Mouse (Mus musculus): ENCODE results near the gene Atp2b1. TPM values are rescaled to one million over a fixed set of nuclear protein-coding genes. Genes with fewer than 3 reads are reported as not detected.

Gene Atp2b1
- total and polyA plus RNA-seq, 3 experiments: 23.5 to 26.6 TPM; not detected in 1

DNA sequence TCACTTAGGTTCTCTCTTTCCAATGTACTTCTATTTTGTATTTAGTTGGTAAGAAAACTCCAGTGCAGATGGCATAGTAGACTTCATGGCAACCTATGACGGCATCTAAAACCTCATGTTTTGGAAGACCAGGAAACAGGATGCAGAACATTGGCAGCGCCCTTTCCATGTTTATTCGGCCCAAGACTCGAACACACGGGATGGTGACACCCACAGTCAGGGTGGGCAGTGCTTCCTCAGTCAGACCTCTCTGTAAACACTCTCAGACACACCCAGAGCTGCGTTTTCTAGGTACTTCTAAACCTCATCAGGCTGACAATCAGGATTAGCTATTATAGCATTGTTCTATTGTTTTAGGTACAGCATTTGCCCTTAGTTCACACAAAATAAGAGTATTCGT lies 146.4 kb downstream of the Atp2b1 start:
- H3K4me1 ChIP-seq (ENCODE audit: control insufficient read depth in 1 of 2, insufficient read depth in 2 of 2, low read length in 2 of 2): no peaks in the 10 kb centered on the region
- TF ChIP-seq NELFE (IDR thresholded peaks at IDR 0.05; ENCODE audit: low read depth, low read length) (no peak), BHLHE40 (IDR thresholded peaks at IDR 0.05; ENCODE audit: borderline replicate concordance, low read depth, low read length) (no peak), POLR2AphosphoS5 (IDR thresholded peaks at IDR 0.05; ENCODE audit: borderline replicate concordance, low read depth, low read length) (no peak), MYB (IDR thresholded peaks at IDR 0.05; ENCODE audit: low read depth, low read length) (no peak), ZNF384 (IDR thresholded peaks at IDR 0.05; ENCODE audit: low read depth, low read length) (no peak), TCF12 (IDR thresholded peaks at IDR 0.05; ENCODE audit: low read depth, low read length) (no peak)
- no peaks in the 10 kb centered on the region for H3K9me3 ChIP-seq (replicated peaks; ENCODE audit: insufficient read depth, low read length)
- no peaks in the 10 kb centered on the region for H3K36me3 ChIP-seq (ENCODE audit: control insufficient read depth in 1 of 2, insufficient read depth in 2 of 2, low read length in 2 of 2)
- DNase-seq (ENCODE audit: low read depth, low spot score): no peak
- no peaks in the 10 kb centered on the region for H3K79me2 ChIP-seq (ENCODE audit: control insufficient read depth, insufficient read depth, low read length, poor library complexity)
- H3K27ac ChIP-seq (ENCODE audit: control insufficient read depth, low read depth, low read length): no peak overlapping the region
- no peak overlapping the region for H3K4me3 ChIP-seq (ENCODE audit: control insufficient read depth in 1 of 2, insufficient read depth in 1 of 2, low read depth in 2 of 2, low read length in 2 of 2)
- no peak overlapping the region for H3K9ac ChIP-seq (ENCODE audit: control insufficient read depth, low read depth, low read length, poor library complexity, severe bottlenecking)
- no peaks in the 10 kb centered on the region for H3K27me3 ChIP-seq (ENCODE audit: control insufficient read depth in 1 of 2, insufficient read depth in 2 of 2, low read length in 2 of 2)

DNA sequence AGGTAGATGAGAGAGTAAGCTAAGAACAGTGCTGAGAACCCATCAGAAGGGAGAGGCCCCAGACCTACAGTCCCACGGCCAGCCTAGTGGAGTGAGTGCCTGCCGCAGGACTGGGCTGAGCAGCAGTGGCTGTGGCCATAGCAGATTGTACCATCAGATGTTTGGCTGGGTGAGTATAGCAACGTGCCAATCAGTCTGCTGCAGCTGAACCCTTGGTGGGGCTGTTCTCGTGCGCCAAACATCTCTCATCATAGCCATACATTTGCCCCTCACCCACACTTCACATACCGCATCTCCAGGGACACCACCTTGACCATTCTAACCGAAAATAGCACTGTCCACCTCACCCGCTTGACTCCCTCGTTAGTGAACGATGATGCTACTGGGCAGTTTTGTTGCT lies 147.2 kb downstream of the Atp2b1 start:
- Histone ChIP-seq H3K27ac (ENCODE audit: control insufficient read depth, low read depth, low read length) (no peak overlapping the region), H3K36me3 (ENCODE audit: control insufficient read depth in 1 of 2, insufficient read depth in 2 of 2, low read length in 2 of 2) (no peaks in the 10 kb centered on the region), H3K79me2 (ENCODE audit: control insufficient read depth, insufficient read depth, low read length, poor library complexity) (no peaks in the 10 kb centered on the region), H3K9ac (ENCODE audit: control insufficient read depth, low read depth, low read length, poor library complexity, severe bottlenecking) (no peak overlapping the region), H3K27me3 (ENCODE audit: control insufficient read depth in 1 of 2, insufficient read depth in 2 of 2, low read length in 2 of 2) (no peaks in the 10 kb centered on the region), H3K4me3 (ENCODE audit: control insufficient read depth in 1 of 2, insufficient read depth in 1 of 2, low read depth in 2 of 2, low read length in 2 of 2) (no peak overlapping the region), H3K4me1 (ENCODE audit: control insufficient read depth in 1 of 2, insufficient read depth in 2 of 2, low read length in 2 of 2) (no peaks in the 10 kb centered on the region), H3K9me3 (replicated peaks; ENCODE audit: insufficient read depth, low read length) (no peaks in the 10 kb centered on the region)
- TF ChIP-seq MEF2A (IDR thresholded peaks at IDR 0.05; ENCODE audit: extremely low read depth, insufficient replicate concordance, low read depth, low read length, poor library complexity, severe bottlenecking): no peak
- no peak for DNase-seq (ENCODE audit: low read depth, low spot score)

DNA sequence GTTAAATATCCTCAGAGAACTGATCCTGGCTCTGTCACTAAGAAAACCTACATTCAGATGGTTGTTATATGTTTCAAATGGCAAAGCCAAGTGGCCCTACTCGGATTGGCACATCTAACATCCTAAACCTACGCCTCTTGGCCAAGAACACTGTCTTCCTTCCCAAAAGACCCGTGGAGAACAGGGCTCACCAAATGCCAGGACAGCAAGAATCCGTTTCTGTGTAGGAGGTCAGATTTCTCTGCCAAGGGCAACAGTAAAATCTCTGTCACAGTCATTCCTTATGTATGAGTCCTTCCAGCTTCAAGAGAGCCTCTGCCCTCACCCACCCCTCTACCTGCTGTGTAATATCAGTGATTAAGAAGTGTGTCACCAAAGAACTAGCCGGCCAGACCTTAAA lies 148.3 kb downstream of the Atp2b1 start:
- DNase-seq (ENCODE audit: low read depth, low spot score): no peak
- H3K79me2 ChIP-seq (ENCODE audit: control insufficient read depth, insufficient read depth, low read length, poor library complexity): no peaks in the 10 kb centered on the region
- H3K36me3 ChIP-seq (ENCODE audit: control insufficient read depth in 1 of 2, insufficient read depth in 2 of 2, low read length in 2 of 2): no peaks in the 10 kb centered on the region
- H3K9me3 ChIP-seq (replicated peaks; ENCODE audit: insufficient read depth, low read length): no peaks in the 10 kb centered on the region
- TF ChIP-seq ZC3H11A (IDR thresholded peaks at IDR 0.05; ENCODE audit: low read depth, low read length): no peak
- no peak for TF ChIP-seq GABPA (IDR thresholded peaks at IDR 0.05; ENCODE audit: low read depth, low read length)
- TF ChIP-seq TAL1 (IDR thresholded peaks at IDR 0.05; ENCODE audit: low read length): no peak
- no peak for TF ChIP-seq CHD2 (IDR thresholded peaks at IDR 0.05; ENCODE audit: low read length)
- TF ChIP-seq ZKSCAN1 (IDR thresholded peaks at IDR 0.05; ENCODE audit: low read depth, low read length): no peak
- no peak for TF ChIP-seq JUND (IDR thresholded peaks at IDR 0.05; ENCODE audit: low read depth, low read length)
- TF ChIP-seq TBP (IDR thresholded peaks at IDR 0.05; ENCODE audit: low read depth, low read length): no peak
- TF ChIP-seq HCFC1 (IDR thresholded peaks at IDR 0.05; ENCODE audit: low read depth, low read length): no peak
- TF ChIP-seq POLR2AphosphoS2 (IDR thresholded peaks at IDR 0.05; ENCODE audit: low read length): no peak
- no peak for TF ChIP-seq ETS1 (IDR thresholded peaks at IDR 0.05; ENCODE audit: low read depth, low read length)
- TF ChIP-seq NELFE (IDR thresholded peaks at IDR 0.05; ENCODE audit: low read depth, low read length): no peak
- no peak for TF ChIP-seq POLR2A (IDR thresholded peaks at IDR 0.05; ENCODE audit: control insufficient read depth in 1 of 2, insufficient read depth in 1 of 2, low read depth in 1 of 2, low read length in 2 of 2, poor library complexity in 1 of 2)
- no peak for TF ChIP-seq NRF1 (IDR thresholded peaks at IDR 0.05; ENCODE audit: insufficient read depth, low read depth, low read length, poor library complexity, severe bottlenecking)
- TF ChIP-seq MYC (IDR thresholded peaks at IDR 0.05; ENCODE audit: low read depth, low read length): no peak
- no peak for TF ChIP-seq EP300 (IDR thresholded peaks at IDR 0.05; ENCODE audit: low read depth in 1 of 2, low read length in 2 of 2)
- no peak for TF ChIP-seq SMC3 (IDR thresholded peaks at IDR 0.05; ENCODE audit: low read depth, low read length)
- TF ChIP-seq KAT2A (conservative IDR thresholded peaks at IDR 0.05; ENCODE audit: low read depth, low read length): no peak
- no peak for TF ChIP-seq MEF2A (IDR thresholded peaks at IDR 0.05; ENCODE audit: extremely low read depth, insufficient replicate concordance, low read depth, low read length, poor library complexity, severe bottlenecking)
- no peak overlapping the region for H3K9ac ChIP-seq (ENCODE audit: control insufficient read depth, low read depth, low read length, poor library complexity, severe bottlenecking)
- H3K27me3 ChIP-seq (ENCODE audit: control insufficient read depth in 1 of 2, insufficient read depth in 2 of 2, low read length in 2 of 2): no peaks in the 10 kb centered on the region
- H3K4me3 ChIP-seq (ENCODE audit: control insufficient read depth in 1 of 2, insufficient read depth in 1 of 2, low read depth in 2 of 2, low read length in 2 of 2): no peak overlapping the region
- H3K27ac ChIP-seq (ENCODE audit: control insufficient read depth, low read depth, low read length): no peak overlapping the region
- no peaks in the 10 kb centered on the region for H3K4me1 ChIP-seq (ENCODE audit: control insufficient read depth in 1 of 2, insufficient read depth in 2 of 2, low read length in 2 of 2)
